Mouse (Mus musculus): ENCODE results near the gene Agl. TPM values are rescaled to one million over a fixed set of nuclear protein-coding genes. Genes with fewer than 3 reads are reported as not detected.
"Not testable (repeated sequence)": the region's sequence is repeated elsewhere in the genome, so short reads cannot be mapped to it uniquely, and the experiment has no call there.

The Agl gene
- total RNA-seq, 2 experiments from 2014 or later = 183 to 189 TPM

DNA sequence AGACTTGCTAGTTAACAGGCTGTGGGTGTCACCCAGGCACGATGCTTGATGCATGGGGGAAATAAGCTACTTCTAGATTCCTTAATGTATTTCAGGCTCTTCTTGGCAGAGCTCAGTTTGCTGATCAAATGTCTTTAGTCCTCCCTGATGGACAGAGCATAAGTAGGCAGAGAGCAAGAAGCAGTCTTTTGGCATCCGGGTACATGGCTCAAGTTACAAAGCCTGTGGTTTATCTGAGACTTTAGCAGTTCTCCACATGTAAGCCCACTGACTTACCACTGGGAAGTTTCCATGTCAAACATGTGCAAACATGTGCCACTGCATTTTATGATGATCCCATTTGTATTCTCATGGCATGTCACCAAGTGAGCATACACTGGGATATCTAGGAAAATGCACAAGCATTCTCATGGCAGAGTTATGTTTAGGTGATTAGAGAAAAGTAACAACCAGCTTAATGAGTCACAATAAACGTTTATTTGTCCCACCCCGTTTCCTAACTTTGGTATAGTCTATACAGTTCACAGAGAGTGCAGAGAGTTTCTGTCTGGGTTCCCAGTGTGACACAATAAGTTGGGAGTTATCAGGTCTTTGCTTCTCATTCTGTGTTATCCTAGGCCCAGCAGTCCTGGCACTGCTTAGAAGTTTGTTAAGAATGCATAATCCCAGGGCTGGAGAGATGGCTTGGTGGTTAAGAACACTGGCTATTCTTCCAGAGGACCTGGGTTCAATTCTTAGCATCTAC, 18.7 kb upstream of the Agl start:
- DNase-seq = no peak

DNA sequence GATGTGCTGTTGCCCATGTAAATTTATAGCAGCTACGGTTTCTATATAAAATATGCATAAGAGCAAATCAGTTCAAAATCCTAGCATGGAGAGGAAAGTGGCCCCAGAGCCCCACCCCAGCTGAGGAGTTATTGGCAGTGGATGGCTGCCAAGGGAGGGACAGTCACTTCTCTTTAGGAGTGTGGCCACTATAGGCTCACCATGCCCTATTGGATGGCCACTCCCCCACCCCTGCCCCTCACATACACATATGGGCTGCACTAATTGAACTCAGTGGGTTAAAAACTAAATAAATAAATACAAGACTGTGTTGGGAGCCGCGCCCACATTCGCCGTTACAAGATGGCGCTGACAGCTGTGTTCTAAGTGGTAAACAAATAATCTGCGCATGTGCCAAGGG, 9.3 kb upstream of the Agl start:
- intact Hi-C loops (cut with DNase I) = no loop called here
- no peak for DNase-seq

More for the DNA sequence above, 18.7 kb upstream of the Agl start:
- intact Hi-C loops (cut with DNase I) = no loop called here

GRCm38 (mm10) chr3:116816674-116817215, 8.8 kb upstream of the Agl start:
- DNase-seq = no peak
- intact Hi-C loops (cut with DNase I) = no loop called here

- DNase-seq = no peak
- intact Hi-C loops (cut with DNase I) = no loop called here
Measured at GRCm38 (mm10) chr3:116815916-116816315, 8.0 kb upstream of the Agl start.

DNA sequence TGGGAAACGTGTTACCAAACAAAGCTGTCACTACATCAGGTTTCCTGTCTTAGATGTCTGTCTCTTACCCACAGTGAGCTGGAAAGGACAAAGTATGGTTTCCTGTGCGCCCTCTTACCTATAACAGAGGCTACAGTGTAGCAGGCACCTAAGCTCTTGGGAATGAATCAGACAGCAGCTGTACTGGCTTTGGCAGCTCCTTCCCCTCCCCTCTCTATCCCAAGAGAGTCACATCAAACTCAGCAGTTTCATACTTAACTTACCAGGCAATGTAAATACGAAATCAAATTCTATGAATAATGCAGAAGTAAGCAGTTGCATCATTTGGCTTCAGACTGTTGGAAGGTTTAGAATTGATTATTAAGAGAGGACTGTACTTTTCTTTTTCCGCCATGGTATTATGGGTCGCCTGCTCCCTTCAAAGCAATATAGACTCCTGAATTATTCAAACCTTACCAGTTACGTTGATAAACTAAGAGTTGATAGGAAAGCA, 7.4 kb upstream of the Agl start:
- intact Hi-C loops (cut with DNase I) = no loop called here
- no peak for DNase-seq

- intact Hi-C loops (cut with DNase I) = no loop called here
Measured at GRCm38 (mm10) chr3:116812946-116813345, 5.0 kb upstream of the Agl start.

GRCm38 (mm10) chr3:116810351-116810750, 2.4 kb upstream of the Agl start:
- intact Hi-C loops (cut with DNase I); DNase-seq: not testable (repeated sequence)

More at GRCm38 (mm10) chr3:116812946-116813345, 5.0 kb upstream of the Agl start:
- no peak for DNase-seq

GRCm38 (mm10) chr3:116809221-116809620, 1.3 kb upstream of the Agl start:
- intact Hi-C loops (cut with DNase I) = no loop called here
- no peak for DNase-seq

DNA sequence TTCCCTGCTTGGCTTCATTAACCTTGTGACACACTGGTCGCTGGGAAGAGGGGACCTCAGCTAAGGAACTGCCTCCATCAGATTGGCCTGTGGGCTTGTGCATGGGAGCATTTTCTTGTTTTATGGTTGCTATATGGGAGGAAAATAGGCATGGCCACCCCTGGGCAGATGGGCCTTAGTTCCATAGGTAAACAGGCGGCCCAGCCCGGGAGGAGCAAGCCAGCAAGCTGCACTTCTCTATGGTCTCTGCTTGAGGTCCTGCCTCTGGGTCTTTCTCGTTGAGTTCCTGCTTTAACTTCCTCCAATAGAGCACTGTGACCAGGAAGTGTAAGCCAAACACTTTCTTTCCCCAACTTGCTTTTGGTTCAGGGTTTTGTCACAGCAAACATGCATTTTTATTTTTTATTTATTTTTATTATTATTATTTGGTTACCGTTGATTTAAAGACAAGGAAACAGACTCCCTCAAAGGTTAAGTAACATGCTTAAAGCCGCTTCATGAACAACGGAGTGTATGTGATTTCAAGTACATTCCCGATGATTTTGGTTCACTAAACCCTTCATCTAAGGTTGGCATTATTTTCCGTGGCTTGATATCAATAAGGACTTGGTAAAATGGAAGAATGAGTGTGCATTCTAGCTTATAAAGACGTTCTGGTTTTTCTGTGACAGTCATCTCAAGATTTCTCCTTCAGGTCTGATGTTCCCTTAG, 696 bp upstream of the Agl start:
- intact Hi-C loops (cut with DNase I) = no loop called here
- DNase-seq = no peak

GRCm38 (mm10) chr3:116805866-116806265, 2.1 kb downstream of the Agl start:
- intact Hi-C loops (cut with DNase I) = no loop called here
- no peak for DNase-seq

DNA sequence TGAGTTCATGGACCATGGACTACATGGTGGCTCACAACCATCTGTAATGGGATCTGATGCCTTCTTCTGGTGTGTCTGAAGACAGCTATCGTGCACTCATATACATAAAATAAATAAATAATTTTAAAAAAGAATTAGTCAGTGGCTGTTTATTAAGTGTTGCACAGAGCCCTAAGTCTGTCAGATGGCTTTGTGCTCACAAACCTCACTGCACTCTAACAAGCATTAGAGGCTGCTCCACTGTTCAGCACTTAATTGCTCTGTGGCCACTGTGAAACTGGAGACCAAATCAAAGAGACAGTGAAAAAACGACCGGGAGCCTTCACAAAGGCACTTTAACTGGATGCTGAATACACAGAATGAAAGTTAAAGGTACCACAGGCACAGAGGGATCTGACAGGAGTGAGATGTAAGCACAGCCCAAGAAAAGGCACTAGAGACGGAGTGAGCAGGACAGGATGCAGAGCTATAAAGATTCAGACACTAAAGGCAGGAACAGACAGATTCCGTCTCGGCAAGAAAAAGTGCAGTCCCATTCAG, 3.1 kb downstream of the Agl start:
- no peak for DNase-seq
- intact Hi-C loops (cut with DNase I) = loop anchor here (5.0 kb wide), 1 partner anchor 32 kb away; no protein-coding TSS in a partner anchor

DNA sequence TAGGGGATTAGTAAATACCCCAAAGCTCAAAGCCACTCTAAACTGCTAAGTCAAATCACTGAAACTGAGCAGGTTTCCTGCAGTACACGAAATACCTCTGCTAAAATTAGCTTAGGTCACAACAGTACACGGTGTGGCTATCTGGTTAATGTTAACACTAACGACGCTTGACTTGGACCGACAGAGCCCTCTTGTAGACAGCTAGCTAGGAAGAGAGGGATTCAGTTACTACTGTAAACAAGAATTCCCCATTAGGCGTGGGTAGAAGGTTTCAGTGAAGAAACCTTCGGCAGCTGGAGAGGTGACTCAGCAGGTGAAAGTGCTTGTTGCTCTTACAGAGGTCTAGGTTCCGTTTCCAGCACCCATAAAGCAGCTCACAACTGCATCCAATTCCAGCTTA, 6.2 kb downstream of the Agl start:
- no peak for DNase-seq
- intact Hi-C loops (cut with DNase I) = loop anchor here (5.0 kb wide), 1 partner anchor 36 kb away; no protein-coding TSS in a partner anchor

GRCm38 (mm10) chr3:116798821-116799510, 9.0 kb downstream of the Agl start:
- intact Hi-C loops (cut with DNase I) = no loop called here
- no peak for DNase-seq

- DNase-seq = no peak
- intact Hi-C loops (cut with DNase I) = no loop called here
Measured at GRCm38 (mm10) chr3:116788851-116789250, 19.1 kb downstream of the Agl start.

GRCm38 (mm10) chr3:116786543-116786942, 21.4 kb downstream of the Agl start:
- DNase-seq = no peak
- intact Hi-C loops (cut with DNase I) = no loop called here

GRCm38 (mm10) chr3:116785820-116786219, 22.1 kb downstream of the Agl start:
- no peak for DNase-seq
- intact Hi-C loops (cut with DNase I) = no loop called here

GRCm38 (mm10) chr3:116784811-116785210, 23.2 kb downstream of the Agl start:
- no peak for DNase-seq
- intact Hi-C loops (cut with DNase I) = no loop called here

DNA sequence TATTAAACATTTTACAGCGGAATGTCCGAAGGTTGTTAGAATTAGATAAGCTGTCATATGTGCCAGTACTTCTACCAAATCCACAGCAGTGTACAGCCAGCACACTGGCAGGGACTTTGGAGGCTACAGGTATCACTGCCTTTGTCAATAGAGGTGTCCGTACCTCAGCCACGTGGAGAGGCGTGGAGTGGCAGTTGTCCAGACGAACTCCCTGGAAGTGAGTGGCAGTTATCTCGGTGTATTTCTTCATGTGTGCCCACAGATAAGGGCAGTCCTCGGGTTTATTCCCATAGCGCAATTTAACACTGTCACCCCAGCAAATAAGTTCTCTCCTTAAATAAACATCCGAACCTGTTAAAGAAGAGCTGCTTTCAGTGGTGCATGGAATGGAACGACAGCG, 23.7 kb downstream of the Agl start:
- no peak for DNase-seq
- intact Hi-C loops (cut with DNase I) = no loop called here

GRCm38 (mm10) chr3:116776961-116777360, 31.0 kb downstream of the Agl start:
- no peak for DNase-seq
- intact Hi-C loops (cut with DNase I) = no loop called here

- intact Hi-C loops (cut with DNase I) = loop anchor here (5.0 kb wide), 1 partner anchor 63 kb away; no protein-coding TSS in a partner anchor
- DNase-seq = no peak
Measured at GRCm38 (mm10) chr3:116773836-116774235, 34.1 kb downstream of the Agl start.

Measured in heart, postnatal 14 days (tissue).